Mouse (Mus musculus) lung, adult 2 months (tissue): ENCODE results near the gene 2810004N23Rik.

Source experiments
- CTCF ChIP-seq: fragments of 200-500 bp; IDR thresholded peaks from 2 replicates; pipeline ENCODE4 v1.5.1; 2011; ENCODE audit warnings: mild to moderate bottlenecking, low read length, control low read depth; ENCODE audit not compliant: insufficient read depth
- POLR2A ChIP-seq: fragments of 200-500 bp; IDR thresholded peaks from 2 replicates; pipeline ENCODE4 v1.6.1; 2011; ENCODE audit warnings: low read depth, mild to moderate bottlenecking, control low read depth, low read length, borderline replicate concordance; ENCODE audit errors: extremely low read depth

DNA sequence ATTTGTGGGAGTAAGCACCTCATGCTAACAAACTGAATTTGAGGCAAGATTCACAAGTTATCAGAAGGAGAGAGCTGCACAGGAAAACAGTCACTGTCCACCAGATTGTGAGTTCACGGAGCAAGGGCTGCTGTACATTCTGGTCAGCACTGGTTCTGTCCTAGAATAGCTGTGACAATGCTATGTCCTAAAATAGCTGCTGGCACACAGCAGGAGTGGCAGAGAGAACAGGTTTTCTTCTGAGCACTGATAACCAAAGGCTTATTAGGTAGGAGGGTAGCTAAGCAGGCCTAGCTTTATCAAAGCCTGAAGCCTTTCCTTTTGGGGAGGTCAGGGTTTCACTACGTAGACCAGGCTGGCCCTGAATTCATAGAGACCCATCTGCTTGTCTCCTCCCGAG lies 2.7 kb downstream of the 2810004N23Rik start:
- TF ChIP-seq CTCF (no peak), POLR2A (no peak)
